ENCODE assay signal across 1 mouse cellular context in the genomic region with DNA sequence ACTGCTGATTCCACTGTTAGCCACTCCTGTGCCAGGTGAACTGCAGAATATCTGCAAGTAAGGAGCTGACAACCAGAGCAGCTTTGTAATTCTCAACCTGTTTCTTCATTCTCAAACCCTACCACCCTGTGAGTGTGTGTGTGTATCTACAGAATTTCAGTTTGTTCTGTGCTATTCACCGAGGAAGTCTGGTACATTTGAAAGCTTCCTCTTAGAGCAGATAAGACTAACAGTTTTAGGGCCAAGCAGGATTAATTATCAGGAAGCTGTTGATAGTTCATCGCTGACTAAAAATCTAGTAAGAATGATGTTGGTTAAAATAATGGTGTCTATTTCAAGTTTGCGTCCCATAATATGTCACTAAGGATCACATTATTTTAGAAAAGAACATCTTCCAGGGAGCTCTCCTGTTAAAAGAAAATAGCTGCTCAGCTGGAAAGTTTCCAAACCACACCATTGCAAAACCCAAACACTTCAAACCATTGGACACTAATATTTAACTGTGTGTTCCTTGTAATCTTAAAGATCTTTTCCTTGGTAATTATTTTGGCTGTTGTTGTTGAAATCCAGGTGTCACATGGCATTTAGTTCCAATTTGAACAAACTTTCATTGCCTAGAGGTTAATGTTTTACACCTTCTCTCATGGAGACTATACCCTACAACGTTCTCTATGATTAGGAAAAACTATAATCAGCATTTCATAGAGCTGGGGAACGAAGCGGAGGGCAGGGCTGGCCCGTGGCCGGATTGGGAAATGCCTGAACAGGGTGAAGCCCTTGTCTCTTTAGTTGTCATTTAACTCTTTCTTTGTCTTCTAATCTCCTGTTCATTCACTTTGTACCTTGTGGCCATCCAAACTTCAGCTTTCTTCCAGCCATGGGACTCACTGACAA.
TF ChIP-seq lines count a peak whose summit lies in the region.

No protein-coding gene starts in this region.

TF ChIP-seq in MEL, 35 proteins besides CTCF, POLR2A, EP300 and RAD21 (continued from another document):
- peak; percentile 26; the same call in 1 of the 2 replicates for TF ChIP-seq MAFK (IDR thresholded peaks at IDR 0.05; ENCODE audit: borderline replicate concordance, low read depth, low read length)
- TF ChIP-seq TCF12 (IDR thresholded peaks at IDR 0.05; ENCODE audit: low read depth, low read length) = peak; percentile 82
- TF ChIP-seq NELFE (IDR thresholded peaks at IDR 0.05; ENCODE audit: low read depth, low read length) = no peak
- no peak for TF ChIP-seq MAX (IDR thresholded peaks at IDR 0.05; ENCODE audit: low read length)
- no peak; the same call in 1 of the 2 replicates for TF ChIP-seq CHD1 (IDR thresholded peaks at IDR 0.05; ENCODE audit: low read depth, low read length)
- 0 out of 2 replicates have a peak, but pooled peaks have one; percentile 10 for TF ChIP-seq TAL1 (IDR thresholded peaks at IDR 0.05; ENCODE audit: low read length)
- TF ChIP-seq POLR2AphosphoS2 (IDR thresholded peaks at IDR 0.05; ENCODE audit: low read length) = no peak
- no peak for TF ChIP-seq GABPA (IDR thresholded peaks at IDR 0.05; ENCODE audit: low read depth, low read length)
- TF ChIP-seq BHLHE40 (IDR thresholded peaks at IDR 0.05; ENCODE audit: borderline replicate concordance, low read depth, low read length) = no peak
- TF ChIP-seq JUND (IDR thresholded peaks at IDR 0.05; ENCODE audit: low read depth, low read length) = no peak
